Mouse (Mus musculus) heart, embryonic 14.5 days (tissue): Measurements from ENCODE around the gene Olfr24. TPM values are rescaled to one million over a fixed set of nuclear protein-coding genes. Genes with fewer than 3 reads are reported as not detected.
"Not testable (repeated sequence)": the region's sequence is repeated elsewhere in the genome, so short reads cannot be mapped to it uniquely, and the experiment has no call there.

ENCODE experiments used
- ATAC-seq: fragments of 200-750 bp; cut with Nextera tagmentation; 2 replicates; pipeline ENCODE4 v1.8.0; 2017; ENCODE audit warnings: low read depth, moderate TSS enrichment; ENCODE audit not compliant: insufficient number of reproducible peaks, insufficient read depth, low FRiP score
- H3K27ac ChIP-seq, 2 experiments: fragments of 200-500 bp in 1 of 2; fragments of 300-500 bp in 1 of 2; sonication (generic) in 1 of 2; replicated peaks in 1 of 2; 2 replicates each; pipeline ENCODE4 v1.5.1; 2012 to 2014; ENCODE audit warnings: low read depth in 2 of 2, low read length in 2 of 2, control low read depth in 1 of 2, mild to moderate bottlenecking in 1 of 2, mixed read lengths in 1 of 2; ENCODE audit not compliant: control insufficient read depth in 1 of 2, insufficient read depth in 1 of 2
- H3K27me3 ChIP-seq: fragments of 300-500 bp; sonication (generic); 2 replicates; pipeline ENCODE4 v1.6.1; 2014; ENCODE audit warnings: mild to moderate bottlenecking, low read length, control low read depth; ENCODE audit not compliant: control insufficient read depth, insufficient read depth
- H3K36me3 ChIP-seq: fragments of 300-500 bp; sonication (generic); 2 replicates; pipeline ENCODE4 v1.6.1; 2014; ENCODE audit warnings: mild to moderate bottlenecking, control low read depth, low read length, mixed read lengths; ENCODE audit not compliant: control insufficient read depth, insufficient read depth
- H3K4me1 ChIP-seq, 2 experiments: fragments of 200-500 bp in 1 of 2; fragments of 300-500 bp in 1 of 2; sonication (generic) in 1 of 2; 2 replicates each; pipeline ENCODE4 v1.6.1; 2012 to 2014; ENCODE audit warnings: low read length in 2 of 2, control low read depth in 1 of 2, mixed read lengths in 1 of 2; ENCODE audit not compliant: control insufficient read depth in 2 of 2, insufficient read depth in 2 of 2
- H3K4me2 ChIP-seq: fragments of 300-500 bp; sonication (generic); 2 replicates; pipeline ENCODE4 v1.6.1; 2014; ENCODE audit warnings: mild to moderate bottlenecking, low read length
- H3K4me3 ChIP-seq, 2 experiments: fragments of 200-500 bp in 1 of 2; fragments of 300-500 bp in 1 of 2; sonication (generic) in 1 of 2; 2 replicates each; pipeline ENCODE4 v1.5.1; 2012 to 2014; ENCODE audit warnings: low read length in 2 of 2, mild to moderate bottlenecking in 2 of 2, control low read depth in 1 of 2, low read depth in 1 of 2, moderate library complexity in 1 of 2; ENCODE audit not compliant: control insufficient read depth in 1 of 2, insufficient read depth in 1 of 2
- H3K9ac ChIP-seq: fragments of 300-500 bp; sonication (generic); 2 replicates; pipeline ENCODE4 v1.6.1; 2014; ENCODE audit warnings: mild to moderate bottlenecking, low read length
- H3K9me3 ChIP-seq: fragments of 300-500 bp; sonication (generic); 2 replicates; pipeline ENCODE4 v1.6.1; 2016; ENCODE audit warnings: low read length, control low read depth; ENCODE audit not compliant: control insufficient read depth
- whole genome bisulfite sequencing: fragments of 180-500 bp; shearing (Covaris S2); extraction: QIAGEN DNeasy Blood & Tissue Kit; methylation state at CpG from one replicate; pipeline ENCODE4 v1.1.7; 2014; 5-methylcytosine and 5-hydroxymethylcytosine counted together
- polyA plus RNA-seq: library from polyadenylated mRNA; unstranded; fragments of >200 nt; fragmentation: Nextera tagmentation; extraction: Ambion mirVana; gene quantifications from 2 replicates; pipeline ENCODE4 v1.2.1, GENCODE M21; 2014

Olfr24 gene
- not detected in 2 replicates for polyA plus RNA-seq

DNA sequence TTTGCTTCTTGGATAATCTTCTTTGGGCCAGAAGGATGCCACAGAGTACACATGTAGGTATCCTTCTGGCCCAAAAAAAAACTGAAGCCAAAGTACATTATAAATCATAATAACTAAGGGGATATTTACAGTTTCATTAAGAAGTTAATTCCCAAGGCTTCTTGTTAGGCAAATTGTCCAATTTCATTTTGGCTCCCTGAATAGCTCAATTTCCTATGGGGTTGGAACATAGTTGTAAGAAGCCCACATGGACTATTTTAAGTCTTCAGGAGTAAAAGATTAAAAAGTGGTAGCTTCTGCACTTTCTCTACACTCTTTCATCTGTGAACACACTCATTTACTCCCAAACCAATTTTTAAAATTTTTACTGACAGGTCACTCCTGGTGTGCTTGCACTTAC, at the start of gene Olfr24:
Olfr24 (minus strand) TSS at position 101 of the 400 bp plus-strand sequence.
- Histone ChIP-seq H3K36me3 (no peaks in the 10 kb centered on the region), H3K4me3 (no peak within 1 kb of the TSS), H3K27ac (no peak within 1 kb of the TSS), H3K9me3 (no peaks in the 10 kb centered on the region), H3K4me2 (no peak within 1 kb of the TSS), H3K27me3 (no peaks in the 10 kb centered on the region), H3K9ac (no peak within 1 kb of the TSS), H3K4me1 (no peaks in the 10 kb centered on the region)
- no peak for ATAC-seq

DNA sequence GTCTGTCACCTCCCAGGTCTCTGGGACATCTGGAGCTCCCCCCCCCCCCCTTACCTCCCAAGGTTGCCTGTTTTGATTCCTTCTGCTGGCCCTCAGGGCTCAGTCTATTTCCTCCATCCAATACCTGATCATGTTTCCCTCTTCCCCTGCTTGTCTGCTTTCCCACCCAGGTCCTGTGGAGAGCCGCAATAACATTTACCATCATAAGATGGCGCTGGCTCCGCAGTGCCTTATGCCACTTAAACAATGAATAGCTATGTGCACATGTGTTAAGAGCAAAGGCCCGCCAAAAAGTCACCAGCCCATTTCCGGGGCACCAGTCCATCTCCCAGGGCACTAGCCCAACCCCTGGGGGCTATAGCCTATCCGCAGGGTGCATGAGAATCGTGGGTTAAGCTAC, 21.5 kb upstream of the Olfr24 start:
- WGBS: 56% methylated on average over 7 of the region's 7 CpGs
- no peak for ATAC-seq
- no peaks in the 10 kb centered on the region for H3K9me3 ChIP-seq
- no peak overlapping the region for H3K4me3 ChIP-seq
- no peak overlapping the region for H3K27ac ChIP-seq
- H3K4me1 ChIP-seq: no peaks in the 10 kb centered on the region
- no peaks in the 10 kb centered on the region for H3K27me3 ChIP-seq
- H3K4me2 ChIP-seq: no peak overlapping the region
- H3K36me3 ChIP-seq: no peaks in the 10 kb centered on the region
- no peak overlapping the region for H3K9ac ChIP-seq

DNA sequence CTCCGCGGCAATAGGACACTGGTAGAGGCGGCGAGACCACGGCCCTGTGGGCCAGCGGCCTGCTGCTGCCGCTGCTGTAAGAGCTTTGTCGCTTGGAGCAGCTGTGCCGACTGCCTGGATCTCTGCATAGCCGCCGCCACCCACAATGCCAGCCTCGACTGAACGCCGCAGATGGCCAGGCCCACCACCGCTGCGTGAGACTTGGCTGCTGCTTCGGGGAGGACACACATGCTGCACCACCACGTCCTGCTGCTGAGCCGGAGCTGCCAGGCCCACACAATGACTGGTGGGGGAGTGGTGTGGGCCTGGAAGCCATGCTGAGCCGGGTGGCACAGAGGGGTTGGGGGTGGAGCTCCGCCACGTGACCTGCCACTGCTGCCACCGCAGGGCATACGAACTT, 15.7 kb upstream of the Olfr24 start:
- Histone ChIP-seq H3K9ac (no peak overlapping the region), H3K36me3 (no peaks in the 10 kb centered on the region), H3K4me1 (no peaks in the 10 kb centered on the region), H3K4me2 (peak overlapping the region; percentile 11; the same call in 1 of the 2 replicates), H3K9me3 (no peaks in the 10 kb centered on the region), H3K27me3 (no peaks in the 10 kb centered on the region), H3K4me3 (no peak overlapping the region), H3K27ac (no peak overlapping the region)
- ATAC-seq: 0 out of 2 replicates have a peak, but pooled peaks have one; percentile 47
- WGBS: 60% methylated on average over 24 of the region's 24 CpGs

DNA sequence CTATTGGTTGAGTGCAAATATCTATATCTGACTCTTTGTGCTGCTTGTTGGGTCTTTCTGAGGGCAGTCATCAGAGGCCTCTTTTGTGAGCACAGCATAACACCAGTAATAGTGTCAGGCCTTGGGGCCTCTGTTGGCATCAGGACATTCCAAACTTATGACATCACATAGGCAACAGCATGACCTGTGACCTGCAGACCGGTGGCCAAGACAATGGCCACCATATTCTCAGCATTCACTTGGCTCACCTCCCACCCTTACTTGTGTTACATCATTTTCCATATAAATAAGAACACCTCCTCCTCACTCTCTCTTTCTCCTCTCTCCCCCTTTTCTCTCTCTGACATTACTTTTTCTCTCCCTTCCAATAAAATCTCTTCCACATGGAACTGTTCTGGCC, 15.2 kb upstream of the Olfr24 start:
- Histone ChIP-seq H3K27me3 (no peaks in the 10 kb centered on the region), H3K4me1 (no peaks in the 10 kb centered on the region), H3K27ac (no peak overlapping the region), H3K4me3 (no peak overlapping the region), H3K9me3 (no peaks in the 10 kb centered on the region), H3K36me3 (no peaks in the 10 kb centered on the region), H3K4me2 (no peak overlapping the region), H3K9ac (no peak overlapping the region)
- ATAC-seq: no peak
- 56% methylated on average over 1 of the region's 1 CpGs for WGBS

DNA sequence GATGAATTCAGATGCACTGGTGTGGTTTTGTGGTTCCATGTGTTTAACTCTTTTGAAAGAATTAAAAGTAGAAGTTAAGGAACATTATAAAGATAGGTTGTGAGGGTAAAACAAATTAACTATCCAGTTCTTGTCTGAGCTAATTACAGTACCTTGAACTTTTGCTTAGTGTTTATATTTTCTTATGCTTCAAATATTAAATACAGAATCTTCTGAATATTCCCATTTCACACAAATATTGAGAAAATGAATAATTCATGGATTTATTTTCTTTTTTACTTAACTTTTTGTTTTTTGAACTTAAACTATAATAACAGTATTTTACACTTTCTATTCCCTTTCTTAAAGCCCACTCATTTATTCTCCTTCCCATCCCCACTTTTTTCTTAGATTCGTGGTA, 8.2 kb downstream of the Olfr24 start:
- Histone ChIP-seq H3K9me3 (no peaks in the 10 kb centered on the region), H3K27me3 (no peaks in the 10 kb centered on the region), H3K9ac (no peak overlapping the region), H3K4me1 (no peaks in the 10 kb centered on the region), H3K36me3 (no peaks in the 10 kb centered on the region), H3K4me3 (no peak overlapping the region), H3K4me2 (no peak overlapping the region), H3K27ac (no peak overlapping the region)
- WGBS: 36% methylated on average over 1 of the region's 1 CpGs
- ATAC-seq: no peak

DNA sequence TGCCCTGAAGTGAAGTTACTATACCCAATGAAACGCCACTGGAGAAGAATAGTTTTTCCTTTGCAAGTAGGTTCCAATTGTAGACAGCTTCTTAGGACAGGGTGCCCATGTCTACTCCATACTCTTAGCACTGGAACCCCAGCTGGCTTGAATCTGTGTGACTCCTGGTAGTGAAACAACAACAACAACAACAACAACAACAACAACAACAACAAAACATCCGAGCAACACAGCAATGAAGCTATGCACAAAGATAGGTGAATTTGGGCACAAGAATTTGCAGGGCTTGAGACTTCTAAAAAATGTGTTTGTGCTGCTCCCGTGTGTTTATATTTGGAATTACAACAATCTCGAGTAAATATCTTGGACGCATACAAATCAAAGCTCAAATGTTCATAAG, 19.2 kb downstream of the Olfr24 start:
- Histone ChIP-seq H3K9me3 (no peaks in the 10 kb centered on the region), H3K9ac (no peak overlapping the region), H3K36me3 (no peaks in the 10 kb centered on the region), H3K27ac (no peak overlapping the region), H3K27me3 (no peaks in the 10 kb centered on the region), H3K4me3 (no peak overlapping the region), H3K4me2 (no peak overlapping the region), H3K4me1 (no peaks in the 10 kb centered on the region)
- 16% methylated on average over 5 of the region's 5 CpGs for WGBS
- no peak for ATAC-seq

DNA sequence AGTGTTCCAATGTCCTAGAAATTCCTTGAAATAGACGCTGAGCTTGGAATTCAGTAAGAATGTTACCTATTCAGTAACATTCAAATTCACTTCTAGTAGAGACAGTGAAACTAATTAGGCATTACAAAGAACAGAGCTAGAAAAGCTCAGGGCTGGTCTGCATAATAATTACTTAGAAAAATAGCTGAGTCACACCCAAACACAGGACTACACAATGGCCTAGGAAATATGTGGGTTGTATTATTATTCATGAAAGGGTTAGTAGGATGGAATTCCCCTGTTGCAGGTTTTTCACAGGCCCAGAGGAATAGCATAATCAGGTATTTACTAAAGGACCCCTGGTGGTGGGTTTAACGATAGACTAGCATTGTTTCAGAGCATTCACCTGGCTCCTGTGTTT, 29.6 kb downstream of the Olfr24 start:
- ATAC-seq, H3K27me3 ChIP-seq, H3K4me3 ChIP-seq, H3K4me1 ChIP-seq, H3K36me3 ChIP-seq, H3K4me2 ChIP-seq, H3K9ac ChIP-seq, H3K27ac ChIP-seq, H3K9me3 ChIP-seq: not testable (repeated sequence)
- 59% methylated on average over 2 of the region's 2 CpGs for WGBS

DNA sequence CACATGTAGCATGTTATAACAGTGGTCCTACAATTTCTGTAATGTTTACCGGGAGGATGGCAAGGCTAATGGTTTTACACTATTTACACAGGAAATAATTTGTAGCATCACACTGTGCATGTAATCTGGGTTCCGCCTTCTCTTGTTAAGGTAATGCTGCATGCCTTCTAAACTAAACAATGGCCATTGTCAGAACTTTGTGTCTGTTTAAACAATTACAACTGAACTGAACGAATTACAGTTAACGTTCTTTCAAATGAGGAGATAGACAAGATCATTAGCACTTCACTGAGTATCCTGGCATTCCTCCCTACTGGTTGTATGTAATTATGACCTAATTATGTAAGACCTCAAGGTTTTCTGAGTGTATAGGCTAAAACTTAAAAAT, 41.1 kb downstream of the Olfr24 start:
- H3K4me1 ChIP-seq: no peaks in the 10 kb centered on the region
- H3K36me3 ChIP-seq: no peaks in the 10 kb centered on the region
- H3K9ac ChIP-seq: no peak overlapping the region
- H3K9me3 ChIP-seq: no peaks in the 10 kb centered on the region
- no peak overlapping the region for H3K4me3 ChIP-seq
- H3K4me2 ChIP-seq: no peak overlapping the region
- H3K27ac ChIP-seq: no peak overlapping the region
- H3K27me3 ChIP-seq: no peaks in the 10 kb centered on the region
- no peak for ATAC-seq
- 47% methylated on average over 4 of the region's 4 CpGs for WGBS
